Mouse (Mus musculus): ENCODE measurements around the gene Dapk3. TPM values are rescaled to one million over a fixed set of nuclear protein-coding genes. Genes with fewer than 3 reads are reported as not detected.

Gene Dapk3
- polyA plus RNA-seq, 1 experiment from 2014 or later: 42.4 TPM

DNA sequence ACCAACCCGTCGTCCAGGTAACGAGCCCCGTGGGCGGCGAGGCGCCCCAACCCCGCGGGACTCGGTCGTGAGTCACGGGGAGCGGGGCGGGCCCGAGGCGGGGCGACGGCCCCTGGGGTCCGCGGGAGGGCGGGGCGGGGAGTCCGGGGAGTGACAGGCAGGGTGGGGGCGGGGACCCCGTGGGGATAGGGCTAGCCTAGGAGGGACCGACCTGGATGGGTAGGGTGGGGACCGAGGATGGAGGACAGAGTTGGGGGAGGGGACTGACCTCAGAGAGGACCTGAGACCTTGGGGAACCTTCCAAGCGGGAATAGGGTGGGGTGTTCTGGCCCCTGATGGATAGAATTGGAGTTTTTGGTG, 50.4 kb downstream of the Dapk3 start:
- H3K4me2 ChIP-seq: peak overlapping the region; percentile 76
- H3K27ac ChIP-seq (replicated peaks): 0 out of 2 replicates have a peak overlapping the region, but pooled peaks have one; percentile 20
- peaks cover 30% of the 10 kb centered on the region for H3K4me1 ChIP-seq
- H3K9ac ChIP-seq: peak overlapping the region; percentile 90
- 1% methylated on average over 24 of the region's 28 CpGs for WGBS
- H3K4me3 ChIP-seq: peak overlapping the region; percentile 78
- no peaks in the 10 kb centered on the region; the same call in 1 of the 2 replicates for H3K36me3 ChIP-seq
- peaks cover 61% of the 10 kb centered on the region for H3K27me3 ChIP-seq (replicated peaks)
- H3K9me3 ChIP-seq: no peaks in the 10 kb centered on the region
- peak; percentile 49 for ATAC-seq (ENCODE audit: extremely low read depth, insufficient number of reproducible peaks, low FRiP score, low TSS enrichment)

DNA sequence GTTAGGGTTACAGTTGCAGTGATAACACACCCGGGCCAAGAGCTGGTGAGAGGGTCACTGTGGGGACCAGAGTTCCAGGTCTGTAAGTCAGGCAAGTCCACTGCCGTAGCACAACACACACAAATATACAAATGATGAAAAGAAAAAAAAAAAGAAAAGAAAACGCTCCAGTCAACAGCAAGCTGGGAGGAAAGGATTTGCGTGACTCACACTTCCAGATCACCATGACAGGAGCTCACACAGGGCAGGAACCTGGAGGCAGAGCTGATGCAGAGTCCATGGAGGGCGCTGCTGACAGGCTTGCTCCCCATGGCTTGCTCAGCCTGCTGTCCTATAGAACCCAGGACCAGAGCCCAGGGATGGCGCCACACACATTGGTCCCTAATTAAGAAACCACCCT, 51.4 kb downstream of the Dapk3 start:
- Histone ChIP-seq H3K27me3 (replicated peaks) (peaks cover 59% of the 10 kb centered on the region), H3K4me3 (no peak overlapping the region), H3K36me3 (no peaks in the 10 kb centered on the region; the same call in 1 of the 2 replicates), H3K27ac (replicated peaks) (no peak overlapping the region), H3K9me3 (no peaks in the 10 kb centered on the region), H3K9ac (no peak overlapping the region), H3K4me1 (peaks cover 30% of the 10 kb centered on the region), H3K4me2 (no peak overlapping the region)
- no peak for ATAC-seq (ENCODE audit: extremely low read depth, insufficient number of reproducible peaks, low FRiP score, low TSS enrichment)
- 74% methylated on average over 6 of the region's 6 CpGs for WGBS

DNA sequence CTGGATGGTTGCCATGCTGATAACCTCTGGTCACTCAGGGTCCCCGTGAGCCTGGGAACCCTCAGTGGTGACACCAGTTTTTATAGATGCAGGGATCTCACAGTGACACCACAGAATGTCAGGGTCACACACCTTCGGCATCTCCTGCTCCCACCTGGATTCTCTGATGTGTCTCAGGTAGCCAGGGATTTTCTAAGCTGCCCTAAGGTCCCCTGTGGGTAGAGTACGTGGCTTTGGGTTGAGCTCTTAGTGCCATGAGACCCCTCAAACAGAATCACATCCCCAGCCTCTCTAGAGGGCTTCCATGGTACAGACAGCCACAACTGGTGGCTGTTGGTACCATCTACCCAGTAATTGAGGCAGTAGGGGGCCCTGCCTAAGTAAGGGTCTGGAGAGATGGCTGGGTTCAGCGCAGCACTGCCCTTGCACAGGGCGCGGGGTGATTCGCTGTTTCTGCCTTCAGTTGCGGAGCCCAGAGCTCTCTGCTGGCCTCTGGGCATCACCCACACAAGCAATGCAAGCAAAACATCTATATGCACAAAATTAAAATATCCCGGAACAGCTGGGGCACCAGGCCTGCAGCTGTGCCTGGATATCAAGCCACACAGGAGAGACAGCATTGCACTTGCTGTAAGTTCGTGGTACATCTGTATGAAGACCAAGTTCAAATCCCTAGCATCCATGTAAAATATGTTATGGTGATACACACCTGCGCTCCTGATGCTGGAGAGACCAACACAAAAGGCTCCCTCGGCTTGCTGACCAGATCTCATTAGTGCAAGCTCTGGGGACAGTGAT, 53.9 kb downstream of the Dapk3 start:
- Histone ChIP-seq H3K27me3 (replicated peaks) (peaks cover 59% of the 10 kb centered on the region), H3K9me3 (no peaks in the 10 kb centered on the region)
- no peak for ATAC-seq (ENCODE audit: extremely low read depth, insufficient number of reproducible peaks, low FRiP score, low TSS enrichment)

DNA sequence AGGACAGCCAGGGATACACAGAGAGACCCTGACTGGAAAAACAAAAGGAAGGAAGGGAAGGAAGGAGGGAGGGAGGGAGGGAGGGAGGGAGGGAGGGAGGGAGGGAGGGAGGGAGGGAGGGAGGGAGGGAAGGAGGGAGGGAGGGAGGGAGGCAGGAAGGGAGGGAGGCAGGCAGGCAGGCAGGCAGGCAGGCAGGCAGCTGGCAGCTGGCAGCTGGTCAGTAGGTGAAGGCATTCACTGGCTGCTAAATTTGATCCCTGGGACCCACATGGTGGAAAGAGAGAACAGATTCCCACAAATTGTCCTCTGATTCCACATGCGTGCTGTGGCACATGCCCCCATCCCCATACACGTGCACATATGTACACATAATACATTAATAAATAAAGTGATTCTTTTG, 55.8 kb downstream of the Dapk3 start:
- ATAC-seq (ENCODE audit: extremely low read depth, insufficient number of reproducible peaks, low FRiP score, low TSS enrichment): no peak
- Histone ChIP-seq H3K9ac (no peak overlapping the region), H3K4me1 (peaks cover 15% of the 10 kb centered on the region)

More for the DNA sequence above, 53.9 kb downstream of the Dapk3 start:
- Histone ChIP-seq H3K4me3 (no peak overlapping the region), H3K4me1 (peaks cover 23% of the 10 kb centered on the region), H3K4me2 (no peak overlapping the region), H3K27ac (replicated peaks) (no peak overlapping the region), H3K9ac (no peak overlapping the region), H3K36me3 (no peaks in the 10 kb centered on the region; the same call in 1 of the 2 replicates)
- WGBS: 82% methylated on average over 12 of the region's 12 CpGs

DNA sequence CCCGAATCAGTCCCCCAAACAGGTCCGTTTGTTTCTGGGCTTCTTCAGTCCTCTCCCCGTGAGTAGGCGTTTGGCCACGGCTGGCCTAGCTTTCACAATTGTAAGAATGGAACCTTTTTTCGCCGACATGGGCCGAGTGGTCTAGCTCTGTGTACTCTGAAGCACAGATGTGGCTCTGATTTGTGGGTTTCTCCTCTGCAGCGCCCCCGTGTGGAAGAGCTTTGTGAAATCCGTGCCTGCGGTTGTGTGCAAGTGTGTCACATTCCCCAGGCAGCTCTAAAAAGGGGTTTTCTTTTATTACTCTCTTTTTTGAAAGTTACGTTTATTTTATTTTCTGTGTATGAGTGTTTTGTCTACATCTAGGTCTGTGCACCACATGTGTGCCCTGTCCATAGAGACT, 58.1 kb downstream of the Dapk3 start:
- H3K36me3 ChIP-seq: no peaks in the 10 kb centered on the region
- no peak overlapping the region for H3K27ac ChIP-seq (replicated peaks)
- H3K9me3 ChIP-seq: no peaks in the 10 kb centered on the region
- no peak overlapping the region for H3K4me2 ChIP-seq
- ATAC-seq (ENCODE audit: extremely low read depth, insufficient number of reproducible peaks, low FRiP score, low TSS enrichment): no peak
- 28% methylated on average over 13 of the region's 13 CpGs for WGBS
- no peak overlapping the region for H3K9ac ChIP-seq
- peaks cover 15% of the 10 kb centered on the region for H3K4me1 ChIP-seq
- no peak overlapping the region for H3K4me3 ChIP-seq
- H3K27me3 ChIP-seq (replicated peaks): peaks cover 85% of the 10 kb centered on the region

More for the DNA sequence above, 55.8 kb downstream of the Dapk3 start:
- Histone ChIP-seq H3K9me3 (no peaks in the 10 kb centered on the region), H3K27ac (replicated peaks) (no peak overlapping the region), H3K27me3 (replicated peaks) (peaks cover 72% of the 10 kb centered on the region), H3K4me3 (no peak overlapping the region), H3K36me3 (no peaks in the 10 kb centered on the region; the same call in 1 of the 2 replicates), H3K4me2 (no peak overlapping the region)
- WGBS: 71% methylated on average over 2 of the region's 2 CpGs

DNA sequence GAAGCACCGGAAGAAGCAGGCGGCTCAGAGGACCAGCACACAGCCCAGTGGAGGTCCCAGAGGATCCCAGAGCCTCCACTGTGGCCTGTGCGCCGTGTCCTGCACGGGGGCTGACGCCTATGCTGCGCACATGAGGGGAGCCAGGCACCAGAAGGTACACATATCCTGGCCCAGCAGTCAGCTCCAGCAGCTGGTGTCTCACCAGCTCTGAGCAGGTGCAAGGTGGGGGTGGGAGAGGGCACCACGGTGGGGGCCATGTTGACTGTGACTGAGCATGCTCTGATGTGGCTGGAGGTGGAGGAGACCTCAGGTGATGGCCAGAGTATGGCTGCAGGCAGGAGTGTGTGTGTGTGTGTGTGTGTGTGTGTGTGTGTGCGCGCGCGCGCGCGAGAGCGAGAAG, 59.2 kb downstream of the Dapk3 start:
- H3K36me3 ChIP-seq: no peaks in the 10 kb centered on the region
- ATAC-seq (ENCODE audit: extremely low read depth, insufficient number of reproducible peaks, low FRiP score, low TSS enrichment): no peak
- H3K4me2 ChIP-seq: no peak overlapping the region
- H3K27me3 ChIP-seq (replicated peaks): peaks cover 82% of the 10 kb centered on the region
- no peaks in the 10 kb centered on the region for H3K9me3 ChIP-seq
- 87% methylated on average over 16 of the region's 16 CpGs for WGBS
- no peak overlapping the region; the same call in 1 of the 2 replicates for H3K9ac ChIP-seq
- peaks cover 15% of the 10 kb centered on the region for H3K4me1 ChIP-seq
- no peak overlapping the region for H3K27ac ChIP-seq (replicated peaks)
- H3K4me3 ChIP-seq: no peak overlapping the region

Other genes starting within 250 kb of the Dapk3 start
- gene Gng7, start 168.1 kb upstream of the Dapk3 start, polyA plus RNA-seq (2015; fragmentation: Nextera tagmentation; extraction: Ambion mirVana): 1.4 TPM in 2 replicates
- gene Diras1, start 157.3 kb upstream of the Dapk3 start, polyA plus RNA-seq (2015; fragmentation: Nextera tagmentation; extraction: Ambion mirVana): 0.06 and 0.07 TPM in 2 replicates
- 8.0 and 8.2 TPM in 2 replicates for gene Slc39a3, start 145.6 kb upstream of the Dapk3 start, polyA plus RNA-seq (2015; fragmentation: Nextera tagmentation; extraction: Ambion mirVana)
- gene Sgta, start 122.8 kb upstream of the Dapk3 start, polyA plus RNA-seq (2015; fragmentation: Nextera tagmentation; extraction: Ambion mirVana): 152 and 162 TPM in 2 replicates
- gene Thop1, start 113.0 kb upstream of the Dapk3 start, polyA plus RNA-seq (2015; fragmentation: Nextera tagmentation; extraction: Ambion mirVana): 29.1 and 33.8 TPM in 2 replicates
- 0.83 and 1.1 TPM in 2 replicates for gene Creb3l3, start 84.1 kb upstream of the Dapk3 start, polyA plus RNA-seq (2015; fragmentation: Nextera tagmentation; extraction: Ambion mirVana)
- gene Map2k2, start 77.1 kb upstream of the Dapk3 start, polyA plus RNA-seq (2015; fragmentation: Nextera tagmentation; extraction: Ambion mirVana): 150 TPM in 2 replicates
- gene Zbtb7a, start 47.8 kb upstream of the Dapk3 start, polyA plus RNA-seq (2015; fragmentation: Nextera tagmentation; extraction: Ambion mirVana): 19.5 and 20.1 TPM in 2 replicates
- gene Pias4, start 15.1 kb upstream of the Dapk3 start, polyA plus RNA-seq (2015; fragmentation: Nextera tagmentation; extraction: Ambion mirVana): 35.7 and 40.3 TPM in 2 replicates
- 393 and 411 TPM in 2 replicates for gene Eef2, start 6.4 kb upstream of the Dapk3 start, polyA plus RNA-seq (2015; fragmentation: Nextera tagmentation; extraction: Ambion mirVana)
- 0.27 TPM in 1 of 2 replicates, not detected in the other for gene 4930442H23Rik, start 844 bp downstream of the Dapk3 start, polyA plus RNA-seq (2015; fragmentation: Nextera tagmentation; extraction: Ambion mirVana)
- gene Nmrk2, start 19.0 kb downstream of the Dapk3 start, polyA plus RNA-seq (2015; fragmentation: Nextera tagmentation; extraction: Ambion mirVana): 5.2 and 6.1 TPM in 2 replicates
- 0.43 and 0.53 TPM in 2 replicates for gene Atcay, start 47.8 kb downstream of the Dapk3 start, polyA plus RNA-seq (2015; fragmentation: Nextera tagmentation; extraction: Ambion mirVana)
- 4.1 and 6.5 TPM in 2 replicates for gene Zfr2, start 50.1 kb downstream of the Dapk3 start, polyA plus RNA-seq (2015; fragmentation: Nextera tagmentation; extraction: Ambion mirVana)
- gene Matk, start 69.9 kb downstream of the Dapk3 start, polyA plus RNA-seq (2015; fragmentation: Nextera tagmentation; extraction: Ambion mirVana): 1.6 and 1.9 TPM in 2 replicates
- gene Mrpl54, start 83.9 kb downstream of the Dapk3 start, polyA plus RNA-seq (2015; fragmentation: Nextera tagmentation; extraction: Ambion mirVana): 244 and 260 TPM in 2 replicates
- 45.4 and 51.4 TPM in 2 replicates for gene Apba3, start 84.0 kb downstream of the Dapk3 start, polyA plus RNA-seq (2015; fragmentation: Nextera tagmentation; extraction: Ambion mirVana)
- gene Tjp3, start 108.6 kb downstream of the Dapk3 start, polyA plus RNA-seq (2015; fragmentation: Nextera tagmentation; extraction: Ambion mirVana): 2.2 and 2.4 TPM in 2 replicates
- gene Pip5k1c, start 110.0 kb downstream of the Dapk3 start, polyA plus RNA-seq (2015; fragmentation: Nextera tagmentation; extraction: Ambion mirVana): 31.0 and 32.0 TPM in 2 replicates
- gene Cactin, start 138.1 kb downstream of the Dapk3 start, polyA plus RNA-seq (2015; fragmentation: Nextera tagmentation; extraction: Ambion mirVana): 25.6 and 28.2 TPM in 2 replicates
- 13.6 and 14.7 TPM in 2 replicates for gene Tbxa2r, start 145.7 kb downstream of the Dapk3 start, polyA plus RNA-seq (2015; fragmentation: Nextera tagmentation; extraction: Ambion mirVana)
- gene Gipc3, start 160.3 kb downstream of the Dapk3 start, polyA plus RNA-seq (2015; fragmentation: Nextera tagmentation; extraction: Ambion mirVana): 0.06 TPM in 1 of 2 replicates, not detected in the other
- gene Hmg20b, start 167.5 kb downstream of the Dapk3 start, polyA plus RNA-seq (2015; fragmentation: Nextera tagmentation; extraction: Ambion mirVana): 81.9 and 90.9 TPM in 2 replicates
- gene Mfsd12, start 174.5 kb downstream of the Dapk3 start, polyA plus RNA-seq (2015; fragmentation: Nextera tagmentation; extraction: Ambion mirVana): 10.7 and 11.1 TPM in 2 replicates
- gene 4930404N11Rik, start 182.8 kb downstream of the Dapk3 start, polyA plus RNA-seq (2015; fragmentation: Nextera tagmentation; extraction: Ambion mirVana): 0.98 and 1.1 TPM in 2 replicates
- gene Fzr1, start 195.5 kb downstream of the Dapk3 start, polyA plus RNA-seq (2015; fragmentation: Nextera tagmentation; extraction: Ambion mirVana): 72.2 and 78.1 TPM in 2 replicates
- gene Dohh, start 201.4 kb downstream of the Dapk3 start, polyA plus RNA-seq (2015; fragmentation: Nextera tagmentation; extraction: Ambion mirVana): 69.7 and 73.6 TPM in 2 replicates
- gene Gm48551, start 201.5 kb downstream of the Dapk3 start, polyA plus RNA-seq (2015; fragmentation: Nextera tagmentation; extraction: Ambion mirVana): 2.1 and 2.3 TPM in 2 replicates
- 0.82 and 1.1 TPM in 2 replicates for gene Gm48552, start 206.0 kb downstream of the Dapk3 start, polyA plus RNA-seq (2015; fragmentation: Nextera tagmentation; extraction: Ambion mirVana)
- 2.7 and 3.1 TPM in 2 replicates for gene Smim24, start 210.0 kb downstream of the Dapk3 start, polyA plus RNA-seq (2015; fragmentation: Nextera tagmentation; extraction: Ambion mirVana)